Mouse (Mus musculus): ENCODE measurements around the gene Klhdc8a. TPM values are rescaled to one million over a fixed set of nuclear protein-coding genes. Genes with fewer than 3 reads are reported as not detected.
"Not testable (repeated sequence)": the region's sequence is repeated elsewhere in the genome, so short reads cannot be mapped to it uniquely, and the experiment has no call there.

The Klhdc8a gene
- polyA plus RNA-seq (2012; rRNA removed) = 0.14 and 0.26 TPM in 2 replicates

- DNase-seq (ENCODE audit: low read depth) = no peak
These were observed at the start of gene Klhdc8a for GRCm38 (mm10) chr1:132298425-132298800. TSS of gene Klhdc8a (plus strand) at chr1:132298626.

DNA sequence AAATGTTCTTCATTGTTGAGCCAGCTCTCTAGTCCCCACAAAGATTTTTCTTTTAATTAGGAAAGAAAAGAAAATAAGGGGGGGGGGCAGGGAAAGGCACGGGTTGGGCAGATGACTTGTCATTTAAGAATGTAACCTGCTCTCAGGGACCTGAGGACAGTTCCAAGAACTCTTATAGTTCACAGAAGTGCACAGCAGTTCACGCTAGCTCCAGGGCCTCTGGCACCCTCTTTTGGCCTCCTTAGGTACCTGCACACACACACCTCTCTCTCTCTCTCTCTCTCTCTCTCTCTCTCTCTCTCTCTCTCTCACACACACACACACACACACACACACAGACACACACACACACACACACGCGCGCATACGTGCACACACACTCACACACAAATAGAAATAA lies 44.0 kb upstream of the Klhdc8a start:
- DNase-seq (ENCODE audit: low read depth) = no peak

- DNase-seq (ENCODE audit: low read depth) = no peak
These were observed 38.1 kb upstream of the Klhdc8a start for GRCm38 (mm10) chr1:132260331-132260730.

- DNase-seq (ENCODE audit: low read depth) = no peak
These were observed 37.4 kb upstream of the Klhdc8a start for GRCm38 (mm10) chr1:132261058-132261457.

DNA sequence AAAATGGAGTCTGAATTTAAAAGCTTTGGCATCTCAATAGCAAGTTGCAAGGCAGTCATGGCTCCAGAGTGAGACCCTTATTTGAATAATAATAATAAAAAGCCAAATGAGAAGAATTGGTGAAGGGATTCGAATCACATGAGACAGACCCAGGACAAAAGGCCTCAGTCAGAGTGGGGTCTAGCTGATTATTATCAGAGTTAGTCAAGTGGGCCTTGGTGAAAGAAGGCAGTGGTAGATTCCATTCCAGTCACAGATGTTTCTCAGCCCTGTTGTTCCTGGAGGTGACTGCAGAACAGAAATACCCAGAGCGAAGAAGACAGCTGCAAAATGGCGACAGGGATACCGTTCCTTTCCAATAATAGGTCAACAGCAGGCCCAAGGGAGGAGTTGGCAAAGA lies 34.8 kb upstream of the Klhdc8a start:
- no peak for DNase-seq (ENCODE audit: low read depth)

GRCm38 (mm10) chr1:132264577-132264976 lies 33.8 kb upstream of the Klhdc8a start:
- DNase-seq (ENCODE audit: low read depth) = no peak

DNA sequence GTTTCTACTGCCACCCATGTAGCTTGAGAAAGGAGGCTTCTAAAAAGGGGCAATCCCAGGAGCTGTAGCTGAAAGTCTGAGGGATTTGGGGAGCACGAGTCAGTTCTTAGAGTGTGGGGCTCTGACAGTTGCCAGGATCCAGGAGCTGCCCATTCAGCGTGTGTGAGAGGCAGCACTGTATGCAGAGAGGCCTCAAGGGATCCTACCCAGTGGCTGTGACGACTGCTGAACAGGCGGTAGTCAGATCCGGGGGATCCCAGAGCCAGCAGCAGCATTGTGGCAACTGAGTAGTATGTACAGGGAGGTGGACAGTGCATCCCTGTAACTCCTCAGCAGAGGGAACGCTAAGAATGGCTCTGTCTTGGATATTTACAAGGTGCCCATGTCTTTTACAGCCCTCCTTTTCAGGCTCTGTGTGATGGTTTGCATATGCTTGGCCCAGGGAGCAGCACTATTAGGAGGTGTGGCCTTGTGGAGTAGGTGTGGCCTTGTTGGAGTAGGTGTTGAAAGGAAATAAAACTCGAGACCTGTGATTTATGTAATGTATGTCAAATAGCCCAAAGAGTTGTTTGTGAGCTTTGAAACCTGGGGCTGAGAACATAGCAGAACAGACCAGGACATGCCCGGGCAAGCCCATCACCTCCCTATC lies 33.1 kb upstream of the Klhdc8a start:
- no peak for DNase-seq (ENCODE audit: low read depth)

DNA sequence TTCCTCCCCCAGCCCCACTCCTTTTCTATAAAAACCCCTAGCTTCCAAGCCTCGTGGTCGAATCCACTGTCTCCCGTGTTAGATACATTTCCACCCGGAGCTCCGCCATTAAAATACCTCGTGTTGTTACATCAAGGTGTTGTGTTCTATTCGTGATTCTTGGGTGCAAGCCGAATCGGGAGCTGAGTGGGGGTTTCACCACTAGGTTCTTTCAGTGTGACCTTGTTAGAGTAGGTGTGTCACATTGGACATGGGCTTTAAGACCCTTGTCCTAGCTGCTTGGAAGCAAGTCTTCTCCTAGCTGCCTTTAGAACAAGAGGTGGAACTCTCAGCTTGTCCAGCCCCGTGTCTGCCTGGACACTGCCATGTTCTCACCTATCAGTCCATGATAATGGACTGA lies 32.5 kb upstream of the Klhdc8a start:
- DNase-seq (ENCODE audit: low read depth) = no peak

GRCm38 (mm10) chr1:132266791-132267557 lies 31.5 kb upstream of the Klhdc8a start:
- DNase-seq (ENCODE audit: low read depth) = no peak

DNA sequence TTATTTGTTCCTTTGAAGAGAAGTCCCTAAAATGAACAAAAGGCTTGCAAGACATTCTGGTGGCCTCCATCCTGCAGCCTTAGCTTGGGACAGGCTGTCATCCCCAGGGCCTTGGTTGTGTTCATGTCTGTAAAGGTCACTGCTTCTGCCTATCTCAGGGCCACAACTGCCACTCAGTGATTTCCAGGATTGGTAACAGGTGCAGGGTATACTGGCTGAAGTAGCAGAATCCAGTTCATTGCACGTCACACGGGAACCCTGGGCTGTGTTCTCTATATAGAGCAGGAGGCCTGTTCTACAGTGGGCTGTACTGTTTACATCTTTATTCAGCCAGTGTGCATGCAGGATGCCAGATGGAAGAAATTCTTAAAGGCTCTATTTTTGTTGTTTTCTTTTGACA lies 30.5 kb upstream of the Klhdc8a start:
- DNase-seq (ENCODE audit: low read depth) = no peak

- no peak for DNase-seq (ENCODE audit: low read depth)
These were observed 29.9 kb upstream of the Klhdc8a start for GRCm38 (mm10) chr1:132268418-132269060.

GRCm38 (mm10) chr1:132271237-132271636 lies 27.2 kb upstream of the Klhdc8a start:
- no peak for DNase-seq (ENCODE audit: low read depth)

DNA sequence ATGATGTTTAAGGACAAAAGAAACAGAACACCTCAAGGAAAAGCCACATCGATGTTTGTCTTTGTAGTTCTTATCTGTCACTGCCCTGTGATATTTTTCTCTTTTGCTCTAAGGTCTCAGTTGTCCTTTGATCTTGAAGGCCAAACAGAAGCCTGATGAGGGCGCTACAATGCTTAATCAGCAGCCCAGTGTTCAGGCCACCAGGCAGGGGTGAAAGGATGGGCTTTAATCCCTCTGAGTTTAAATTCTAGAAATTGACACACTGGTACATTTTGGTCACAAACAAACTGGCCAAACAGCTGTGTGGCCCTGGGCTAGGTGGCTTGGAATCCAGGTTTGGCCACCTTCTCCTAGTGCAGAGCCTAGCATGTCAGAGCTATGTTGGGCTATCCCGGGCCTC lies 21.7 kb upstream of the Klhdc8a start:
- DNase-seq (ENCODE audit: low read depth) = no peak

DNA sequence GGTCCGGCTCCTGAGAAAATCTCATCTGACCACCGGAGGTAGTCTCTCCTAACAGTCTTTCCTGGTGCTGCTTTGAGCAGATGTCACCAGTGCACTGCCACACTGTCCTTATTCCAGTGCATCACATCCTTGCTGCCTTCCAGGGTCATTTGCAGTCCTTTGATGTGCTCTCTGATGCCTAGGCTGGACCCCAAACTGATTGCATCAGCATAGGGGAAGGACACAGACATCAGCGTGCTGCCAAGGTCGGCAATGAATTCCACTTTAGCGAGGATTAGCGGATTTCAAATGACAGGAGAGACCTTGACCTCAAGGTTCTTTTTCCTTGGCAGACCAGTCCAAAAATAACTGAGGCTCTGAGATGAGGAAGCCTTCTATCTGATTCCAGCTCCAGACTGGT lies 21.3 kb upstream of the Klhdc8a start:
- DNase-seq (ENCODE audit: low read depth) = no peak

DNA sequence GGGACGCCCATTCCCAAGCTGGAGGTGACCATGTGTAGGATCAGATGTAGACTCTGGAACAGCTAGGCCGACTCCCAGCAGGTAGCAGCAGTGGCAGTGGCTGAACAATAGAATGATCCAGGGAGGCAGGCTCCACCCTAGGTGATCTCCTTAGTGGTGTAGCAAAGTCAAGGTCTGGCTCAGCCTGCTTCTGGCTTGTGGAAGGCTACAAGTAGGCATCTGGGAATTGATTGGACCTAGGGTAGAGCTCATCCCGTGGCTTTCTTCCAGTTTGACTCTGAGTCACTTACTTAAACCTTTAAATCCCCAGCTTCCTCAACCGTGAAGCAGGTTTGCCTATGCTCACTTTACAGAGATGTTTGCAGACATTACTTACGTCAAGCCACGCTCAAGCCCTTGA lies 17.8 kb upstream of the Klhdc8a start:
- DNase-seq (ENCODE audit: low read depth) = not testable (repeated sequence)

GRCm38 (mm10) chr1:132281523-132282176 lies 16.8 kb upstream of the Klhdc8a start:
- DNase-seq (ENCODE audit: low read depth) = no peak

- DNase-seq (ENCODE audit: low read depth) = no peak
These were observed 16.3 kb upstream of the Klhdc8a start for GRCm38 (mm10) chr1:132282177-132282536.

DNA sequence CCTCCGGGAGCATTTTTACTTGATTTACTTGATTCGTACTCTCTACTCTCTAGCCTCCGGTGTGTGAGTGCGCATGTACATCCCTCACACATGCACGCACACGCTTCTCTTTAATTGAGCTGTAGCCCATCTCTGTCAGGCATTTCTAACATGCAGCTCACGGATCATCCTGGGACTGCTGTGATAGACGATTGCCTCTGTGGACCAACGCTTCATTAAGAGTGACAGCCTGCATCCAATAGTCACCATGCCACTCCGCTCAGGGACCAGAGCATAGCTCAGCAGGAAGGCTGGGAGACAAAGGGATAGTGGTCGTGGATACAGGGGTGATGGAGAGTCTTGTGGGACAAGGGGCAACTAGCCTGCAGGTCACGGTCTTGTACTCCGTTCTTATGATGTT lies 15.4 kb upstream of the Klhdc8a start:
- no peak for DNase-seq (ENCODE audit: low read depth)

GRCm38 (mm10) chr1:132286735-132287134 lies 11.7 kb upstream of the Klhdc8a start:
- DNase-seq (ENCODE audit: low read depth) = no peak

DNA sequence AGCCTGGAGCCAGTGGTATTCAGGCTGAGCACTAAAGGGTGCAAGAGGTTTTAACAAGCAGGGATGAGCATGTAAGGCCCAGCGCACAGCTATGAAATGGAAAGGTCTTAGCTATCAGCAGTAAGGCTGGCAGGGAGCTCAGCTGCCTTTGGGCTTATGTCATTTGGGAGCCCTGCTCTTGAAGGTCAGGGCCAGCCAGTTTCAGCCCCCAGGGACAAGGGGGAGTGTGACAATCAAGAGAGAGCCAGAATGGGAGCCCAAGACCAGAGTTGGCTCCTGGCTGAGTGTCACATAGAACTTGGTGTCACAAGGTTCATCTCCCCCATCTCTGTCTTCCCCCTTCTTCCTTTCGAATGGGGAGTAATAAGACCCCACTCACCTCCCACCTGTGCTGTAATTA lies 11.0 kb upstream of the Klhdc8a start:
- DNase-seq (ENCODE audit: low read depth) = no peak

DNA sequence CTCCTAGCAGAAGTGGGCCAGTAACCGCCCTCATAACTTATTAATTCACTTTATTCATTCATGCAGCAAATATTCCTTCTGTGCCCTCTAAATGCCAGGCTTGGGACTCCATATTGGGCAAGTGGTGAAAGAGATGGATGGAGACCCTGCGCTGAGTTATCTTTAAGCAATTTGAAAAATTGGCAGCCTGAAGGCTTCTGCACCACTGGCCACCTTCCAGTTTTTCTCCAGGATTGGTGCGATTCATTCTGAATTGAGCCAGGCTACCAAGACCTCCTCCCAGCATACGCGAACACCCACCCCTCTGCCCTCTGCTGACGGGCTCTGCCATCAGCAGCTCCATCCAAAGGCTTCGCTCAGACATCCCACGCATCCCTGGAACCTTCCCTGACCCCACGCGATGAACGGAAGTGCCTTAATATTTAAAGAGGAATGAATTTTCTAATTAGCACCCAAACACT lies 10.4 kb upstream of the Klhdc8a start:
- DNase-seq (ENCODE audit: low read depth) = no peak

- DNase-seq (ENCODE audit: low read depth) = no peak
These were observed 8.5 kb upstream of the Klhdc8a start for GRCm38 (mm10) chr1:132289965-132290364.
